Mouse (Mus musculus): ENCODE data around the gene Plxnb2.

The Plxnb2 gene

GRCm38 (mm10) chr15:89128382-89129350, 51.9 kb downstream of the Plxnb2 start, which contains the start of gene Hdac10:
Gene Hdac10, minus strand, starts transcription at chr15:89128700.
- intact Hi-C loops (cut with DNase I): no loop called here

- intact Hi-C loops (cut with DNase I): no loop called here
Measured at GRCm38 (mm10) chr15:89127364-89127940, 53.1 kb downstream of the Plxnb2 start.

GRCm38 (mm10) chr15:89126622-89127021, 54.0 kb downstream of the Plxnb2 start:
- intact Hi-C loops (cut with DNase I): no loop called here

GRCm38 (mm10) chr15:89125351-89125750, 55.2 kb downstream of the Plxnb2 start:
- intact Hi-C loops (cut with DNase I): no loop called here

GRCm38 (mm10) chr15:89124312-89124711, 56.3 kb downstream of the Plxnb2 start:
- intact Hi-C loops (cut with DNase I): loop anchor here (5.0 kb wide), 1 partner anchor 88 kb away; the partner anchor contains the start of gene Ppp6r2

- intact Hi-C loops (cut with DNase I): loop anchor here (5.0 kb wide), 1 partner anchor 89 kb away; the partner anchor contains the start of gene Ppp6r2
Measured at GRCm38 (mm10) chr15:89123595-89123994, 57.0 kb downstream of the Plxnb2 start.

GRCm38 (mm10) chr15:89122649-89123366, 57.8 kb downstream of the Plxnb2 start, which contains the start of gene Tubgcp6:
Gene Tubgcp6, minus strand, starts transcription at chr15:89123112.
- intact Hi-C loops (cut with DNase I): loop anchor here (5.0 kb wide), 1 partner anchor 89 kb away; the partner anchor contains the start of gene Ppp6r2

- intact Hi-C loops (cut with DNase I): no loop called here
Measured at GRCm38 (mm10) chr15:89118007-89118406, 62.6 kb downstream of the Plxnb2 start.

GRCm38 (mm10) chr15:89110147-89110546, 70.4 kb downstream of the Plxnb2 start:
- intact Hi-C loops (cut with DNase I): no loop called here

- intact Hi-C loops (cut with DNase I): no loop called here
Measured at GRCm38 (mm10) chr15:89106976-89107375, 73.6 kb downstream of the Plxnb2 start.

- intact Hi-C loops (cut with DNase I): no loop called here
Measured at GRCm38 (mm10) chr15:89106073-89106472, 74.5 kb downstream of the Plxnb2 start.

Small RNA genes lying within 50 kb of the gene (microRNA-seq; reads per million reads assigned to microRNA genes)
- 0 to 0.49 reads per million in 2 experiments for gene Mir6958
- 0 to 0.37 reads per million in 2 experiments for gene Mir7118

Measured in adrenal gland (tissue).